Mouse (Mus musculus) monocyte, adult 2 months (primary cell): ENCODE results near the gene Atp2b2.

ENCODE experiments used
- DNase-seq, 2 experiments: peaks; one replicate each; pipeline ENCODE4 v3.0.0; 2022; ENCODE audit warnings: low spot score in 2 of 2, low read depth in 1 of 2

The Atp2b2 gene

GRCm38 (mm10) chr6:113957232-113957940 is 85.0 kb downstream of the Atp2b2 start:
- no peak for DNase-seq

- DNase-seq: no peak
These were observed 94.9 kb downstream of the Atp2b2 start for GRCm38 (mm10) chr6:113947515-113947914.

GRCm38 (mm10) chr6:113942355-113942754 is 100.1 kb downstream of the Atp2b2 start:
- DNase-seq: no peak

GRCm38 (mm10) chr6:113941324-113941723 is 101.1 kb downstream of the Atp2b2 start:
- DNase-seq: no peak

GRCm38 (mm10) chr6:113939442-113939841 is 103.0 kb downstream of the Atp2b2 start:
- DNase-seq: no peak

GRCm38 (mm10) chr6:113936811-113937508 is 105.5 kb downstream of the Atp2b2 start:
- no peak for DNase-seq

GRCm38 (mm10) chr6:113936111-113936510 is 106.3 kb downstream of the Atp2b2 start:
- DNase-seq: no peak

- DNase-seq: no peak
These were observed 107.7 kb downstream of the Atp2b2 start for GRCm38 (mm10) chr6:113934692-113935091.

GRCm38 (mm10) chr6:113933261-113934151 is 108.9 kb downstream of the Atp2b2 start:
- no peak for DNase-seq

GRCm38 (mm10) chr6:113929191-113929875 is 113.1 kb downstream of the Atp2b2 start:
- DNase-seq: no peak

- no peak for DNase-seq
These were observed 119.2 kb downstream of the Atp2b2 start for GRCm38 (mm10) chr6:113923249-113923648.

- no peak for DNase-seq
These were observed 121.9 kb downstream of the Atp2b2 start for GRCm38 (mm10) chr6:113920466-113920865.

GRCm38 (mm10) chr6:113912753-113913152 is 129.7 kb downstream of the Atp2b2 start:
- no peak for DNase-seq

GRCm38 (mm10) chr6:113911094-113911493 is 131.3 kb downstream of the Atp2b2 start:
- no peak for DNase-seq

GRCm38 (mm10) chr6:113910411-113911055 is 131.9 kb downstream of the Atp2b2 start:
- no peak for DNase-seq

- DNase-seq: no peak
These were observed 132.6 kb downstream of the Atp2b2 start for GRCm38 (mm10) chr6:113909836-113910235.

GRCm38 (mm10) chr6:113908066-113908465 is 134.3 kb downstream of the Atp2b2 start:
- DNase-seq: no peak

GRCm38 (mm10) chr6:113904406-113904805 is 138.0 kb downstream of the Atp2b2 start:
- DNase-seq: no peak

GRCm38 (mm10) chr6:113896023-113896422 is 146.4 kb downstream of the Atp2b2 start:
- no peak for DNase-seq

GRCm38 (mm10) chr6:113894008-113894407 is 148.4 kb downstream of the Atp2b2 start:
- DNase-seq: no peak
